Mouse (Mus musculus) thymus, postnatal 4 days (tissue): ENCODE data around the gene Mfng.

Experiments used
- DNase-seq: peaks from one replicate; pipeline ENCODE4 v3.0.0; 2021

The Mfng gene

DNA sequence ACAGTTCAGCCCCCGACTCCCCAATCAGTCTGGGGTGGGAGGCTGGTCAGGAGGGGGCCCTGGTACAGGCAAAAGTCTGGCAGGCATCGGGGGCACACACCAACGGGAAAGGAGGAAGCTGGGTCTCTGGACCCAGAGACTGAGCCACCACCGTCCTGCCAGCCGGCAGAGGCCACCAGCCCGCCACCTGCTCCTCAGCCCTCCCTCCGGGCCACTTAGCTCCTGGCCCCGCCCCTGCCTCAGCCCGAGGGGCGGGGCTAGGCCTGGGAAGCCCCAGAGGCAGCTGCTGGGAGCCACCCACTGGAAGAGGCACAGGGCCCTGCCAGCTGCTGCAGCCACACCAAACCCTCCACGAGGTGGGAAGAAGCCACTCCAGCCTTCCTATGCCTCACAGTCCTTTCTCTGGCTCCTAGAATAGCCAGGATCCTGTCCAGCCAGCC is at the start of gene Mfng:
Mfng (minus strand) TSS at position 186 of the 440 bp plus-strand sequence.
- peak; percentile 92 for DNase-seq

DNA sequence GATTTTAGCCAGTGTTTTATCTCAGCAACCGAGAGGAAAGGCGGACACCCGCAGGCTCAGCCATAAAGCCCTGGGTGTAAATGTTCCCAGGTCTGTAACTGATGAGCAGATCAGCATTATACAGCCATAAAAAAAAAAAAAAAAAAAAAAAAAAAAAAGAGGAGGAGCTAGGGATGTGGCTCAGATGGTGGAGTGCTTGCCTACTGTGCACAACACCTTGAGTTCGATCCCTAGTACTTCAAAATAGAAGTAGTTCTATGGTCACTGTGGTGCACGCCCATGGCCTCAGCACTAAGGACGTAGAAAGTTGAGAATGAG is 42.8 kb upstream of the Mfng start:
- no peak for DNase-seq

DNA sequence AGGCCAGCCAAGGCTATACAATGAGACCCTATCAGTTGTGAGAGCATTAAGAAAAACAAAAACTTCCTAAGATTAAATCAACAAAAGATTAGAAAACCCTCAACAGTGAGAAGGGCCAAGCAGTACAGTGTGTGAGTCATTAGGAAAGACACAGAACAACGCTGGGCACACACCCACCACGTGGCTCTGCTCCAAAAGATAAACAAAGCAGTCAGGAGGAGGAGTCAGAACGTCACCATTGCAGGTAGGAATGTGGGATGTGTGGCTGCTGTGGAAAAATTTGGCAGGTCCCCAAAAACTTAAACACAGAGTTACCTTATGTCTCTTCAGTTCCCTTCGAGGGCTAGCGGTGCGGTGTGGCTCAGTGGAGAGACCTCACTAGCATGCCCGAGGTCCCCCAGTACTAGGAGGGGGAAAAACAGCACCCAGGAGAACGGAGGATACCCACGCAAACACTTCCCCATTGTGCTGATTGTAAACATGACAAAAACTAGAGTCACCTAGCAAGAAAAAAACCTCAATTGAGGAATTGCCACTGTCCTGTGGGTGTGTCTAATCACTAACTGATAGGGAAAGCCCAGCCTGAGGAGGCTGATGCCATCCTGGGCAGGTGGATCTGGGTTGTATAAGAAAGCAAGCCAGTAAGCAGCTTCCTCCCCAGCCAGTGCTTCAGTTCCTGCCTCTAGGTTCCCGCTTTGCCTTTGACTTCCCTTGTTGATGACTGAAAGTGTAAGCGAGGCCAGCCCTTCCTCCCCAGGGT is 42.2 kb upstream of the Mfng start:
- DNase-seq: no peak

DNA sequence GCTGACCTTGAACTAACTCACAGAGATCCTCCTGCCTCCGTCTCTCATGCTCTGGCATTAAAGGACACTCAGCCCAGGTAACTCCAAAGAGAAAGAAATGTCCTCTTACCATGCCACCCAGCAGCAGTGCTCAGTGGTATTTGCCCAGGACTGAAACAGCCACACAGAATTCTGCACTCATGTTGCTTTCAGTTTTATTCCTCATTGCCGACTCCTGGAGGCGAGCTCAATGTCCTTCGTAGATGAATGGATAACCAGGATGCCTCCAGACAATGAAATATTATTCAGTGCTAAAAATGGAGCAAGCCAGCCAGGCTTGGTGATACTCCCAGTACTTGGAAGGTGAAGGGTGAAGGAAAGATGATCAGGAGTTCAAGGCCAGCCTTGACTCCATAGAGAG is 40.3 kb upstream of the Mfng start:
- no peak for DNase-seq

DNA sequence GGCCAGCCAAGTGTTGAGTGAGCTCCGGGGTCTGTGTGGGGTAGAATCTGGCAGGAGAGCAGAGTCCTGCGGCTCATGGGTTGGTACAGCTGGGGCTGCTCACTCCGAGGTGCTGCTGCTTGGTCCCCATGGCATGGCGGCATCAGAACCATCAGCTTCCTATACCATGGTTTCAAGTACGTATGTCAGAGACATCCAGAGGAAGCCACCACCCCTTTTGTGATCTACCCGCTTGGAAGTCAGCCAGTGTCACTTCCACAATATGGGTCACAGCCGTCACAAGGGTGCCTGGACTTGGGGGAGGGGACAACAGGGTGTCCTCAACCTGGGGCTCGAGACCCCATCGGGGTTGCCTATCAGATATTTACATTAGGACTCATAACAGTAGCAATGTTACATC is 36.9 kb upstream of the Mfng start:
- DNase-seq: peak; percentile 43

DNA sequence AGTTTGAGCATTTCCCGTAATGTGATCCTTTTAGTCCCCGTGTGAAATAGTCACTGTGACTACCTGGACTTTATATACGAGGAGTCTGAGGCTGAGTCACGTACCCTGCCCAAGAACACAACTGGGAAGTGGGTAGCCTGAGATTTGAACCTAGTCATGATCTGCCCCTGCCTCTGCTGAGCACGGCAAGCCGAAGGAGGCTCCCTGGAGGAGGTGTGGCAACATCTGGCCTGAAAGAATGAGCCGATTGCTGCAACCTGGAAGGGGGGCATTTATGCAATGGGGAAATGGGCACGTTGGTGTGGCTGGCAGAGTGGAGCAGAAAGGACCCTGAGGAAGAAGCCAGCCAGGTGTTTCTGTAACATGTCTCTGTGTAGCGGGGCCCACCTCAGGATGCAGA is 36.5 kb upstream of the Mfng start:
- DNase-seq: no peak

DNA sequence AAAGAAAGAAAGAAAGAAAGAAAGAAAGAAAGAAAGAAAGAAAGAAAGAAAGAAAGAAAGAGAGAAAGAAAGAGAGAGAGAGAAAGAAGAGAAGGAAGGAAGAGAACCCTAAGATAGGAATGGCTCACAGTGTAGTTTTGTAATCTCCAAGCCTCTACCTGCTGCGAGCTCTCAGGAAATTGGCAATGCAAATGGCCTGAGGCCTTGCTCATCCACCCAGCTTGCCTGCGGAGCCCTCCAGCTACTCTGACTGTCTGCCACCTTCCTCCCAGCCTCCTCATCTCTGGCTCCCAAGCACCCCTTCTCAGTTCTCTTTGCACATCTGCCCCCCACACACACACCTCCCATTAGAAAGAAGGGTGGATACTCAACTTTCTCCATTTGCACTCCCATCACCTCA is 35.7 kb upstream of the Mfng start:
- no peak for DNase-seq

DNA sequence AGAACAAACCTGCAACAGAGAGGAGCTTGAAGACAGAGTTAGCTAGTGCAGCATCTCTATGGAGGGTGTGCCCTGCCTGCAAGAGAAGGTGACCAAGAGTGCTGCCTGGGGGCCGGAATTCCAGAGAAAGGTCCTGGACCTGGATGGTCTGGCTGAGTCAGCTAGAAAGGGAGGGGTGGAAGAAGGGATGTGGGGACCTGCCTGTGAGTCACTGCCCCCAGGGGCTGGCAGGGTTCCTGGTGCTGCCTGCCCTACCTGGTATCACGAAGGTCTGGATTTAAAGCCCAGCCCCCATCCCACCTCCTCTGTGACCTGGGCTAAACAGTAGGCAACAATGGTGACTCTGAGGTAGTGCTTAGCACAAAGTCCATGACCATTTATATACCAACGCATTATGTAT is 33.9 kb upstream of the Mfng start:
- DNase-seq: no peak

DNA sequence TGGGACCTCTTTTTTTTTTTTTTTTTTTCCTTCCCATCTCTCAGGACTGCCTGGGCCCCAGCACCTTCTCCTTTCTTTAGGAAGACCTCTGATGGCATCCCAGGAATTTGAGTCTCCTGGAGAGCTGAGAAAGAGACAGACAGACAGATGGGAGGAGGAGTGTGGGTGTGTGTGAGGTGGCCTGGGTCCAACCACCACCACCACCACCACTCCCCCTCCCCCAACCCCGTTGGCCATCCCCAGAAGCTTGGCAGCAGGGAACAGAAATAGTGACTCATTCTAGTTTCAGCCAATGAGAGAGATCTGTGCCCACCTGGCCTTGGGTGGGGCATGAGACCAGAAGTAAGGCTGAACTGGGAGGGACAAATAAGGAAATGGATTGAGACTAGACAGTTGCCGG is 33.3 kb upstream of the Mfng start:
- no peak for DNase-seq

DNA sequence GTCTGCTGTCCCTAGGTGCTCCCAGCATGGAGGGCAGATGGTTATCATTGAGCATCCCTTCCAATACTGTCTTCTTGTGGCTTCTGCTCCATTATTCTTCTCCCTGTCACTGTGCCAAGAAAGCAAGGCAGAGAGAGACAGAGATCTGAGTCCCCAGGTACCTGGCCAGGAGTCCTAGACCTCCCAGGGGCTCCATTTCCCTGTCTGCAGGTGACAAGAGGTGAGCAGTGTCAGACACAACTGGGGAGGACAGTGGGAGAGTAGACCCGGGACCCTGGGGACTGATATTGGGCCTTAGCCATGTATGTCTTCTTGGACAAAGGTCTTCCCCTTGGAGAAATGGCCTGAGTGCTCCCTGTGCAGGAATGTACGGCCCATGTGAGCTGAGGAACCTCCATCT is 32.1 kb upstream of the Mfng start:
- DNase-seq: no peak

DNA sequence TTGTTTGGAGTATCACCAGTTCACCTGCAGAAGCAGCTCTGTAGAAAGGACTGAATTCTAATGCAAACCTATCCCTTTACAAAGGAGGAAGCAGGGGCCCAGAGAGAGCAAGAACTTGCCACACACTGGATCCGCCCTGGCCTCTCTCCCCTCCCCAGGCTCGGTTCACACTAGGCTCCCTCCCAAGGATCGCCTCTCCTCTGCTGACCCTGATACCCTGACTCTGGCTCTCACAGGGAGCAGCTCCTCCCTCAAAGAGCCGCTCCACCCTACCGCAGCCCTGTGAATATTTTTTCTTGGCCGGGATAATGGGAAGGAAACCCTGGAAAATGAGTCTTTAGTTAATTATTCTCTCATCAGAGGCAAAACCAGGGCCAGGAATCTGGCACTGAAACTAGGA is 31.1 kb upstream of the Mfng start:
- no peak for DNase-seq

DNA sequence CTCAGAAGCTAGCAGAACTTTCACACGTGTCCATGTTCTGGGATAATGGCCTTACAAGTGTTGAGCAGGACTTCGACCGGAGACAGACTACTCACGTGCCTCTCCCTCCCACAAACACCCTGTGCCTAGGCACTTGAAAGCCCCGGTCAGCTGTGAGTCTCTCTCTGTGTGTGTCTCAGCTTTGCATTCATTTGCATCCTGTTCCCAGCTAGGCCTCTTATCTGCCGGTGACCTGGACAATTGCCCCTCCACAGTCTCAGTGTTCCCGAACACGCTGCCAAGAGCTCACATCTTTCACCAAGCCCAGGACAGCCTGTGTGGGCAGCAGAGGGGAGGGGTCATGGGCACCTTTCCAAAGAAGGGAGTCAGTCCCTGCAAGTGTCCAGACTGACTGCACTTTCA is 30.2 kb upstream of the Mfng start:
- DNase-seq: no peak

DNA sequence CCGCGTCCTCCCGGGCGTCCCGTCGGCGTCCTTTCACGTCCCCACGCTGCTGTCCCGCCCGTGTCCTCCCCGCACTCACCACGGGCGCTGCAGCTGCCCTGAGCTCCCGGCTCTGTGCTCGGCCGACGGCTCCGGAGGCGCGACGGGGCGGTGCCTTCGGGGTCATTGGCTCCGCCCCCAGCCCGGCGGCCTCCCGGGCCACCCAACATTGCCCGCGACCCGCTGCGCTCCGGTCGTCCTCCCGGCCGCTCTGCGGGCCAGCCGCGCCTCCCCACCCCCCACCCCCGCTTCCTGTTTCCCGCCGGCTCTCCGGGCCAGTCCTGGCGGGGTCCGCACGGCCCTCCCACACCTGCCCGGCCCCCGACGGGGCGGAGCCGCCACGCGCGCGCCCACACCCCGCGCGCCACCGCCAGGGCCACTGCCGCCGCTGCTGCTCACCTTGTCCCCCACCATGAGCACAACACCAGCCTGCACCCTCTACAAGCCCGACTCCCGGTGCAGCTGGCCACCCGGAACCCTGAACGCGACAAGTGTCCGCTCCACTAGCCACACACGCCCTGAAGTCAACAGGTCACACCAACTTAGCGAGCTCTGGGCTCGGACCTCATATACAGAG is 29.6 kb upstream of the Mfng start, which contains the start of gene Card10:
Card10 (minus strand) TSS at position 267 of the 616 bp plus-strand sequence.
- DNase-seq: peak; percentile 72

DNA sequence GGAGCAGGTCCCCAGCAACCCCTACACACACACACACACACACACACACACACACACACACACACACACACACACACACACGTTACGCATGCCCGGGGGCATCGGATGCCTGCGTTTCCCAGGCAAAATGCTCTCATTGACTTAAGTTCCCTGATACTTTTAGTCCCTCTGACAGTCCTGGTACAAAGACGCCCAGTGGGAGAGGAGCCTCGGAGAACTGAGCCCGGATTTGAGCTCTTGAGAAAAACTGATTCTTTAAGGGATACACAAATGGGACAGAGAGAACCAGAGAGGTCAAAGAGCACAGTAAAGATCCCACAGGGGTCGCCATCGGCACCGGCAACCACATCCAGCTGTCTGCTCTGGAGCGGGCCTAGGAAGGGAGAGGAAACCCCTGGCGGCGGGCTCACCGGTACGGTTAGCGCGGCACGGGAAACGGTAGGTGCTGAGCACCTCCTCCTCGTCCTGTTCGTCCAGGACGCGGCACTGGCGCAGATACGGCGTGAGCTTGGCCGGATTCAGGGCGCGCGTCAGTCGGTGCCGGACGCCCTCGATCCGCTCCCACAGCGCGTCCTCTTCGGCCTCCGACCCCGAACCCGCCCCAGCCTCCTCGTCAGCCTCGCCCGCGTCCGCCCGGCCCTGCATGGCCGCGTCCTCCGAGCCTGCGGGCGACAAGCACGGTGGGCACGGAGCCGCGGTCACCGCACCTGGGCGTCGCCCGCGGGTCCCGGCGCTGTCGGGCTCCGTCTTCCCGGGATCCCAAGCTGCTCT is 28.9 kb upstream of the Mfng start:
- DNase-seq: peak; percentile 71

DNA sequence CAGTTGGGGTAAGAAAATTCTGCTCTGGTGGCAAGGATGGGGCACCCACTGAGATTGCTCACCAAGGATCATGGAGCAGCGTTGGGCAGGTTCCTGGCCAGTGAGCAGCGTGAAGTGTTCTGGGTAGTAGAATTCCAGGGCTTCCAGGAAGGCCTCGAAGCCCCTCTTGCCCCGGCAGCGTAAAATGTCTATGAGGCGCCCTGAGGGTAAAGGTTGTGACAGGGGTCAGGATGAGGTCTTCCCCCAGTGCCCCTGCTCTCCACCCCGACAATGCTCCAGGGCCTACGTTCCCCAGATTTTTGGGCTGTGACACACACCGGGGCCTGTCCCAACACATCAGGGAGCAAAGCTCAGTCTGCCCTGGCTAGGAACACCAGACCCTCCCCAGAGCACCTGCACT is 28.3 kb upstream of the Mfng start:
- no peak for DNase-seq

DNA sequence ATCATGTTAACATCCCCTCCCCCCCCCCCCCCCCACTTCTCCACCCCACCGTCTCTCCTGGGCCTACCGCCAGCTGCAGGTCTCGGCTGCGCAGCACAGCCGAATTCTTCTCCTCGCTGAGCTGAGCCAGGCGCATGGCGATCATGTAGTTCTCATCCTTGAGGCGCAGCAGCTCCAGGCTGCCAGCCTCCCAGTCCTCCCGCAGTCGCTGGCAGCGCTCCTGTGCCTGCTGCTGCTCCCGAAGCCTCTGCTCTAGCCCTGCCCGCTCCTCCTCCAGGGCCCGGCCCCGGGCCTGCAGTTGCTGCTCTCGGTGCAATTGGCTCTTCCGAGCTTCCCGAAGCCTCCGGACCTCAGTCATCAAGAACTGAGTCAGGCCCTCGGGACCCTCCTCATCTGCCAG is 25.8 kb upstream of the Mfng start:
- DNase-seq: no peak

DNA sequence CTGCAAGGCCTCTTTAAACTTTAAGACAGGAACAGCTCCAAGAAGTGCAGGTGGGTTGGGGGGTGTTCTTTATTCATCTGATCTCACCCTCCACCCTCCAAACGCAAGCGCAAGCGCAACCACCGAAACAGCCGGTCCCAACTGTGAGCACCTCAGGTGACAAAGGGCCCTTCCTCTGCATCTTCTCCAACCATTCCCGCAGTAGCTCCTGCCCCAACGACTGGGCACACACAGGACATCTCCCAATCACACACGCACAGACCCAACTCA is 23.7 kb upstream of the Mfng start:
- no peak for DNase-seq

DNA sequence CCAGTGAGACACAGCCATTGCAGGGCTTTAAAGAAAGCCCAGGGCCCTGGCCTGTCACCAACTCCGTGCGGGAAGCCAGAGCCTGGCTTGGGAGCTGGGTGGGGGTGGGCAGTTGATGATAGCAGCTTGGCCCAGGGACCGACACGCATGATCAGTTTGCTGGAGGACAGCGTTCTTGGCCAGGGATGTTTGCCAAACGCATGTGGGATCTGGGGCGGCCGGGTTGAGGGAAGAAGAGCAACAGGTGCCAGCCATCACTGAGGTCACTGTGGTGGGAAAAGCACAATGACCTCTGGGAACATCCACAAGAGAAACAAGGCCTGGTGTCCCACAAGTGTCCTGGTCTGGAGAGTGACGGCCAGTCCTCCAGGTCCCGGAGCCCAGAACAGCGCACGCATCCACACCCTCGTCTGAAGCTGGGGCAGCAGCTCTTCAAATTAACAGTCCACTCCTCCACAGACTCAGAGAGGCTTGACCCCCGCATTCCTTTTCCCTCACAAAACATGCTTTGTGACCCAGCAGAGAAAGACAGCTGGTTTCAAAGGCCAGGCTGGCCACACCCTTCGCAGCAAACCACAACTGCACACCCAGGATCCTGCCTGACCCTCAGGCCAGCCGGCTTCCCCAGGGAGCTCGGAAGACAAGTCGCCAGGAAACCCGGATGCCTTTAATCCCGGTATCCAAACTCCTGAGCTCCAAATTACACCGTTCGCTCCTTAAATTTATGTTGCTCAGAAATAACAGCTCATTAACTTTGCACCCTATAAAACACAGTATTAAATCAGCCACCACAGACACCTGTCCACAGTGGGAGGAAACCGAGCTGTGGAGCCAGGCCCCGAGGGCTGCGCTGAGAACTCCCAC is 23.2 kb upstream of the Mfng start:
- DNase-seq: no peak

DNA sequence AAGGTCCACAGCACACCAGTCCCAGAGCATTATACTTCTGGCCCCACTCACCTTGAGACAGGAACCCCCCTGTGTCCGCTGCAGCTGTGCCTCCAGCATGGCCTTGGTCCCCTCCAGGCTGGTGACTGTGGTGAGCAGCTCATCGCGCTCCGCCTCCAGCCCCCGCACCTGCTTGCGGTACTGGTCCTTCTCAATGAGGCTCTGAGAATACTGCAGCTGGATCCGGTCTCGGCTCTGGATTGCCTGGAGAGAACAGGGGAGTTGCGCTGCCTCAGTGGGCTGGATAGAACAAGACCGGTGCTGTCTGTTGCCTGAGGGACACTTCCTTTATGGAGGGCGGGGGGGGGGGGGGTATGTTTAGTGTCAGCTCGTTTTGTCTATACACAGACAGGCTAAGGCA is 17.7 kb upstream of the Mfng start:
- no peak for DNase-seq

DNA sequence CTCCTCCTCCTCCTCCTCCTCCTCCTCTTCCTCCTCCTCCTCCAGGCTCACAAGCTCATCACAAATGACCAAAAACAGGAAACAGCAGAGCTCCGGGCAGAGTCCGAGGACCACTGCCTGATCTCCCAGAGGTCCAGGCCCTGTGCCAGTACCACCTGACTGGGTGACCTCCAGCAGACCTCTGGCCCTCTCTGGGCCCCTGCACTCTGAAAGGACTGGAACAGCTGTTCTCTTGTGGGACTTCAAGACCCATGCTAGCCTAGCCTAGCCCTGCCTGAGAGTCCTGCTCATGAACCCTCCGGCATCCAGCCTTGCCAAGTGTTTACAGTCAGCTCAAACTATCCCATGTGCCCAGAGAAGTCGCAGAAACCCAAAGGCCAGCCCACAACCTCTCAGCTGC is 17.2 kb upstream of the Mfng start:
- DNase-seq: no peak

DNA sequence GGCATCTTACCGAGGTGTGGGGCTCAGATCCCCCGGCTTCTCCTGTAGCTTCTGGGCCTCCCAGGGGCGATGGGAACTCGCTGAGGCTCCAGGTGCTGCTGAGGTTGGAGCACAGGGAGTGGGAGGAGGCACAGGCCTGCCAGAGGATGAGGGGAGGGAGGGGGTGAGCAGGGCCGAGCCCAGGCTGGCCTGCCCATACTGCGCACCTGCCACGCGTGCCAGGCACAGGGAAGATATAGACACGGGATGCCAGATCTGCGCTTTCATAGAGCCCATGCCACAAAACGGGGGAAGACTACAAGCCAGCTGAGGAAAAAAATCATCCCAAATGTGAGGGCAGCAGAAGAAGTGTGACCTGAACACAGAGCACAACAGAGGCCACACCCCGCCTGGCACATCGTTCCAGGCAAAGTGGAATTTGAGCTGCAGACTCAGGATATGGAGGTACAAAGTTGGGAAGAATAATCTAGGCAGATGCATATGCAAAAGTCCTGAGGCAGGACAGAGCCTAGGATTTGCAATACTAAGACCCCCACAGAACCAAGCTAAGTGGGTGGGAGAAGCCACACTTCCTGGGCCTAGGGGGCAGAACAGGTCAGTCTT is 16.5 kb upstream of the Mfng start:
- no peak for DNase-seq

DNA sequence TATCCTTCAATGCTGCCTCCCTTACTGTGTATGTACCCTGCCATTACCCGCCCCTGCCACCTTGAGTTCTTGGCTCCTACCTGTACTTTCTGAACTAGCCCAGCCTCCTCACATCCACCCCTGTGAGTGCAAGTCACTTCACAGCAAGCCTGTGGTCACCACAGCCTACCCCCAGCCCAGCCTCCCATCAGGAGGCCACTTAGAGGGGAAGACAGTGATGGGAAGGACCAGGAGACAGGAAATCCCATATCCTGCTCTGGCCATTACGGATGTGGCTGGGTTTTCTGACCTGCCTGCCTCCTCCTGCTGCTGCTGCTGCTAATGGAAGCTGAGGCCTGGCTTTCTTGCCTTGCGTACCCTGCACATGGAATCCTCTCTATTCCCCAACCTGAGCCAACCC is 14.8 kb upstream of the Mfng start:
- no peak for DNase-seq

DNA sequence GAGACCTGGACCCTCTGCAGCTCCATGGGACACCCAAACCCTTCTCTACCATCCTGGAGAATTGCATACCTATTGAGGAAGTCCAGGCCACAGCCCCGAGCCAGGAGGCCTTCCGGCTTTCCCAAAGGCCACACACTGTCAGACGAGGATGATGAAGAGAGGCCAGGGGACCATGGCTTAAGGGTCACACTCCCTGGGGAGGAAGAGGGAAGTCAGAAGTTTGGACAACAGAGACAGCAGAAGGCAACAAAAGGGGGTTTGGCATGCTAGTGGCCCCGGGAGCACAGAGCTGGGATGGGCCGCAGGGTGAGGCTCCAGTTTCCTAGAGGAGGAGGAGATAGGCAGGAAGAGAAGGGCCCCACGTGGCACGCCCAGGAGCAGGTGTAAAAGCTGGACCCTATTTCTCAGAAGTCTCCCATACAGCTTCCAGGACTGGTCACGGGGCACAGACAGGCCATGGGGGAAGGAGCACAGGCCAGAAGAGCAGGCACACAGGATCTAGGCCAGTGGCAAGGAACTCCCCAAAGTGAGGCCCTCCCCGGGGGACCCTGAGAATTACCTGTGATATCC is 14.1 kb upstream of the Mfng start:
- no peak for DNase-seq
